10 mouse cellular contexts compared by ENCODE assay signal in the genomic region with DNA sequence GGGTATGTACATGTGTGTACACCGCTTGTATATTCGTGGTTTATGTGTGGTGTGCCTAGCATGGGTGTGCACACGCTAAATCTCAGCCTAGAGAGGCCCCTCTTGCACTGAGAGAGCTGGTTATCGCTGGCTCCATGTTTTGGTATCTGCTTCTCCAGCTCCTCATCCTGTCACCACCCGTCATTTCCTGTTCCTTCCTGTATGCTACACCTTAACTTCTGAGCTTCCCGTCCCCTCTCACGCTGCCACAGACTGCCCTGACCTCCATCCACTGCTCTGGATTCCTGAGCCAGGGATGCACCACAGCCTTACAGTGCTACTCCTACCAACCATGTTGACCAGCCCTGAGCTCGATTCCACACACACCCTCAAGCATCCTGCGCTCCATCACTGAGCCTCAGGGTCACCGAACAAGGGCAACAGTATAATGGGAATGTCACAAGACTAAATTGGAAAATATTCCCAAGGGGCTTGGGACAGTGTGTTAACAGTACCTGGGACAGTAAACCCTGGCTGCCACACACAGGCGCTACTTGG. TPM values are rescaled to one million over a fixed set of nuclear protein-coding genes. Genes with fewer than 3 reads are reported as not detected.
DNase-seq lines count a peak whose midpoint lies in the region; ATAC-seq and TF ChIP-seq lines count a peak whose summit lies in the region.
"Had no signal": no experiment of that assay in that cellular context is flagged by ENCODE, and none has a peak within 500 bp of the region (broad histone marks: within the 10 kb centered on the region; RNA-seq: fewer than 3 reads in every experiment).

No protein-coding gene starts in this region.

- DNase-seq in gastrocnemius, postnatal 10 days, result peak; percentile 4
- DNase-seq in gastrocnemius, adult 18-20 months (ENCODE audit: low spot score), result no peak
- DNase-seq in liver, embryonic 14.5 days (ENCODE audit: low read depth in 3 of 3, low spot score in 3 of 3), result no peak
- DNase-seq in limb, embryonic 10.5 days (ENCODE audit: low spot score), result no peak
- no peak for DNase-seq in adrenal gland, postnatal 4 days (ENCODE audit: low spot score in 2 of 2)
- DNase-seq: spleen, adult 18-20 months had no signal

- no peak overlapping the region for H3K4me3 ChIP-seq in liver, embryonic 14.5 days (ENCODE audit: insufficient read depth in 1 of 2, low read depth in 2 of 2, low read length in 2 of 2)
- H3K4me3 ChIP-seq in liver, embryonic 12.5 days, result no peak overlapping the region
- 0 out of 2 replicates have a peak overlapping the region, but pooled peaks have one; percentile 27 for H3K4me3 ChIP-seq in E14TG2a.4 (replicated peaks; ENCODE audit: low read length)
- no peak overlapping the region for H3K4me3 ChIP-seq in limb, embryonic 10.5 days
- H3K4me3 ChIP-seq in midbrain, embryonic 13.5 days (replicated peaks), result no peak overlapping the region

- no peaks in the 10 kb centered on the region for H3K27me3 ChIP-seq in liver, embryonic 14.5 days (ENCODE audit: control insufficient read depth, insufficient read depth, low read length)
- H3K27me3 ChIP-seq in liver, embryonic 12.5 days (replicated peaks), result no peaks in the 10 kb centered on the region
- no peaks in the 10 kb centered on the region for H3K27me3 ChIP-seq in E14TG2a.4 (ENCODE audit: insufficient read depth, low read length)
- H3K27me3 ChIP-seq in limb, embryonic 10.5 days (ENCODE audit: low read depth, poor library complexity, severe bottlenecking), result no peaks in the 10 kb centered on the region
- H3K27me3 ChIP-seq in midbrain, embryonic 13.5 days, result peaks cover 25% of the 10 kb centered on the region
- H3K27me3 ChIP-seq: megakaryocyte, embryonic 14.5 days had no signal

- peaks cover 0 to 12% of the 10 kb centered on the region in 2 experiments; a peak in 2 of 4 replicates for H3K4me1 ChIP-seq in liver, embryonic 14.5 days (replicated peaks; ENCODE audit: control insufficient read depth in 2 of 2, insufficient read depth in 2 of 2, low read length in 1 of 2)
- peaks cover 22% of the 10 kb centered on the region for H3K4me1 ChIP-seq in liver, embryonic 12.5 days
- H3K4me1 ChIP-seq in E14TG2a.4 (replicated peaks; ENCODE audit: low read depth, low read length), result no peaks in the 10 kb centered on the region
- H3K4me1 ChIP-seq in limb, embryonic 10.5 days, result peaks cover 57% of the 10 kb centered on the region
- peaks cover 72% of the 10 kb centered on the region for H3K4me1 ChIP-seq in midbrain, embryonic 13.5 days (replicated peaks)

- no peak for TF ChIP-seq CTCF in liver, embryonic 14.5 days (IDR thresholded peaks at IDR 0.05; ENCODE audit: low read depth)
- no peak for TF ChIP-seq CTCF in E14TG2a.4 (conservative IDR thresholded peaks at IDR 0.05; ENCODE audit: low read length)

- H3K36me3 ChIP-seq in liver, embryonic 14.5 days (replicated peaks; ENCODE audit: control insufficient read depth, insufficient read depth, low read depth), result peaks cover 46% of the 10 kb centered on the region
- peaks cover 99% of the 10 kb centered on the region for H3K36me3 ChIP-seq in liver, embryonic 12.5 days
- peaks cover 100% of the 10 kb centered on the region for H3K36me3 ChIP-seq in E14TG2a.4 (ENCODE audit: insufficient read depth, low read length)
- H3K36me3 ChIP-seq in limb, embryonic 10.5 days, result peaks cover 35% of the 10 kb centered on the region
- peaks cover 7% of the 10 kb centered on the region; the same call in 1 of the 2 replicates for H3K36me3 ChIP-seq in midbrain, embryonic 13.5 days

- H3K4me2 ChIP-seq in liver, embryonic 14.5 days (ENCODE audit: low read depth), result no peak overlapping the region
- H3K4me2 ChIP-seq in liver, embryonic 12.5 days, result no peak overlapping the region
- no peak overlapping the region for H3K4me2 ChIP-seq in midbrain, embryonic 13.5 days (replicated peaks)

- 48% methylated on average over 11 of the region's 11 CpGs for whole genome bisulfite sequencing in liver, embryonic 14.5 days (ENCODE audit: insufficient replicate concordance)
- WGBS in liver, embryonic 12.5 days (ENCODE audit: insufficient replicate concordance), result 64% methylated on average over 11 of the region's 11 CpGs
- whole genome bisulfite sequencing in limb, embryonic 10.5 days, result 88% methylated on average over 11 of the region's 11 CpGs
- WGBS in midbrain, embryonic 13.5 days, result 93% methylated on average over 11 of the region's 11 CpGs

- no peak overlapping the region for H3K9ac ChIP-seq in liver, embryonic 14.5 days (replicated peaks)
- no peak overlapping the region for H3K9ac ChIP-seq in liver, embryonic 12.5 days
- no peak overlapping the region for H3K9ac ChIP-seq in midbrain, embryonic 13.5 days (replicated peaks)

- TF ChIP-seq EP300 in liver, embryonic 14.5 days (IDR thresholded peaks at IDR 0.05; ENCODE audit: low read depth), result no peak

- peak; percentile 30; the same call in 1 of the 2 replicates for ATAC-seq in liver, embryonic 14.5 days (ENCODE audit: insufficient read depth)
- ATAC-seq in liver, embryonic 12.5 days, result no peak
- no peak for ATAC-seq in midbrain, embryonic 13.5 days

- H3K9me3 ChIP-seq in liver, embryonic 14.5 days (ENCODE audit: control insufficient read depth, low read length), result no peaks in the 10 kb centered on the region
- no peaks in the 10 kb centered on the region for H3K9me3 ChIP-seq in liver, embryonic 12.5 days (replicated peaks)
- H3K9me3 ChIP-seq in E14TG2a.4 (ENCODE audit: low read length), result peaks cover 100% of the 10 kb centered on the region
- H3K9me3 ChIP-seq in limb, embryonic 10.5 days (replicated peaks), result no peaks in the 10 kb centered on the region
- H3K9me3 ChIP-seq in midbrain, embryonic 13.5 days, result no peaks in the 10 kb centered on the region
- H3K9me3 ChIP-seq: megakaryocyte, embryonic 14.5 days had no signal

- no peak overlapping the region for H3K27ac ChIP-seq in liver, embryonic 14.5 days
- no peak overlapping the region for H3K27ac ChIP-seq in liver, embryonic 12.5 days
- H3K27ac ChIP-seq in limb, embryonic 10.5 days, result peak overlapping the region; percentile 9; the same call in 1 of the 2 replicates
- no peak overlapping the region for H3K27ac ChIP-seq in midbrain, embryonic 13.5 days

RNA-seq across cellular contexts. Expression of a gene that starts 39.5 kb away (rescaled TPM):
- 10 to 100 TPM; 24.0 to 24.9 TPM for total RNA-seq in gastrocnemius, postnatal 10 days (2021)
- total RNA-seq in gastrocnemius, adult 18-20 months (2021), result 1 to 10 TPM; 1.1 to 2.4 TPM
- polyA plus RNA-seq in liver, embryonic 14.5 days (2012; rRNA removed), result 17.6 and 31.2 TPM in 2 replicates
- polyA plus RNA-seq in liver, embryonic 14.5 days (2014; fragmentation: Nextera tagmentation; extraction: Ambion mirVana), result 41.7 and 52.8 TPM in 2 replicates
- 67.9 and 72.4 TPM in 2 replicates for polyA plus RNA-seq in liver, embryonic 12.5 days (2016; fragmentation: Nextera tagmentation; extraction: Ambion mirVana)
- 24.8 and 26.2 TPM in 2 replicates for polyA plus RNA-seq in limb, embryonic 10.5 days (2016; fragmentation: Nextera tagmentation; extraction: Ambion mirVana)
- total RNA-seq in adrenal gland, postnatal 4 days (2021), result 10 to 100 TPM; 23.7 to 60.5 TPM
- 36.2 and 43.1 TPM in 2 replicates for polyA plus RNA-seq in midbrain, embryonic 13.5 days (2015; fragmentation: Nextera tagmentation; extraction: Ambion mirVana)
